Mouse (Mus musculus) limb, embryonic 15.5 days (tissue): Measurements from ENCODE around the gene Pigz. TPM values are rescaled to one million over a fixed set of nuclear protein-coding genes. Genes with fewer than 3 reads are reported as not detected.
A peak's percentile ranks its signal among the peaks of the same experiment; 100 is the strongest.

Experiments used
- ATAC-seq: fragments of 200-750 bp; cut with Nextera tagmentation; 2 replicates; pipeline ENCODE4 v1.8.0; 2017; ENCODE audit warnings: low read depth, moderate TSS enrichment; ENCODE audit not compliant: insufficient number of reproducible peaks, low FRiP score, low TSS enrichment
- H3K27ac ChIP-seq: fragments of 300-500 bp; sonication (generic); 2 replicates; pipeline ENCODE4 v1.5.1; 2015; ENCODE audit warnings: moderate library complexity, mild to moderate bottlenecking, inconsistent platforms
- H3K27me3 ChIP-seq: fragments of 300-500 bp; sonication (generic); 2 replicates; pipeline ENCODE4 v1.6.1; 2015; ENCODE audit warnings: inconsistent platforms
- H3K36me3 ChIP-seq: fragments of 300-500 bp; sonication (generic); 2 replicates; pipeline ENCODE4 v1.6.1; 2015; ENCODE audit warnings: inconsistent platforms
- H3K4me1 ChIP-seq: fragments of 300-500 bp; sonication (generic); 2 replicates; pipeline ENCODE4 v1.6.1; 2015; ENCODE audit warnings: inconsistent platforms
- H3K4me2 ChIP-seq: fragments of 300-500 bp; sonication (generic); 2 replicates; pipeline ENCODE4 v1.6.1; 2015; ENCODE audit warnings: mild to moderate bottlenecking, inconsistent platforms
- H3K4me3 ChIP-seq: fragments of 300-500 bp; sonication (generic); 2 replicates; pipeline ENCODE4 v1.5.1; 2015; ENCODE audit warnings: mild to moderate bottlenecking, inconsistent platforms
- H3K9ac ChIP-seq: fragments of 300-500 bp; sonication (generic); 2 replicates; pipeline ENCODE4 v1.6.1; 2015; ENCODE audit warnings: inconsistent platforms
- H3K9me3 ChIP-seq: fragments of 300-500 bp; sonication (generic); 2 replicates; pipeline ENCODE4 v1.6.1; 2016; ENCODE audit warnings: inconsistent platforms
- WGBS: fragments of 180-500 bp; shearing (Covaris S2); methylation state at CpG from one replicate; pipeline ENCODE4 v1.1.7; 2015; 5-methylcytosine and 5-hydroxymethylcytosine counted together
- polyA plus RNA-seq: library from polyadenylated mRNA; unstranded; fragments of >200 nt; fragmentation: Nextera tagmentation; extraction: Ambion mirVana; gene quantifications from 2 replicates; pipeline ENCODE4 v1.2.1, GENCODE M21; 2015

Gene Pigz
- polyA plus RNA-seq, 1 experiment from 2014 or later, result 0.49 TPM

DNA sequence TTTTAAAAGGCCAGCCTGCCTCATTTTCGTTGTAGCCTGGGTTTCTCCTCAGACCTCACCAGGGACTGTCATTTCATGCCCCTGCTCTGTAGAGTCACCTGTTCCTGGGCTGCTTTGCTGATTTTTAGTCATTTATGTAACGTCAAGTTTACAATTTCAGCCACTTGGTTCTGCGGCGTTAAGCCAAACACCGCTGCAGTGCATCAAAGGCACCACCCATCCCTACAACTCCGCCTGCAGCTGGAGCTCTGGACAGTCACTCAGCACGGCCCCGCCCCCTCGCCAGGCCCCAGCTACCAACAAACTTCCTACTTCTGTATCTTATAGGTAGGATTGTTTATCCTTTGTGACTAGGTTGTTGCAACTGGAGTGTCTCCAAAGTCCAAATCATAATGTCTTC, 26.8 kb upstream of the Pigz start:
- Histone ChIP-seq H3K9ac (no peak overlapping the region), H3K27ac (peak overlapping the region; percentile 43), H3K4me3 (peak overlapping the region; percentile 13; the same call in 1 of the 2 replicates), H3K4me2 (peak overlapping the region; percentile 41), H3K36me3 (no peaks in the 10 kb centered on the region), H3K27me3 (no peaks in the 10 kb centered on the region), H3K9me3 (no peaks in the 10 kb centered on the region), H3K4me1 (peaks cover 15% of the 10 kb centered on the region)
- 9% methylated on average over 9 of the region's 9 CpGs for WGBS
- no peak for ATAC-seq

DNA sequence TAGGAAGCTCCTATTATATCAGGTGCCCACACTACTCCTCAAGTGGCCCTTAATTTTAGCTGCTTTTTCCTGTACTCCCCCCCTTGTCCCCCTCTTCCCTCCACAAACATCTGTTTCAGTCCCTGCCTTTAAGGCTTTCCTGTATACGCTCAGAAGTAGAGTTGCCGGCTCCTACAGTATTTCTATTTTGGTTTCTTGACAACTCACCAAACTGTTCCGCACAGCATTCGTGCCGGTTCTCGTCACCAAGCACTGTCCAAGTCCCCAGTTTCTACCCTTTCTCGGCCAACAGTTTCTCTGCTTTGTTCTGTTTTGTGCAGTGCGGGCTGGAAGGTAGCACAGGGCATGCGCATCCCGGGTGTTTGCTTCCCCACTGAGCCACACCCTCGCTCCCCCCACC, 24.7 kb upstream of the Pigz start:
- WGBS, result 57% methylated on average over 11 of the region's 11 CpGs
- no peak overlapping the region for H3K27ac ChIP-seq
- no peak for ATAC-seq

DNA sequence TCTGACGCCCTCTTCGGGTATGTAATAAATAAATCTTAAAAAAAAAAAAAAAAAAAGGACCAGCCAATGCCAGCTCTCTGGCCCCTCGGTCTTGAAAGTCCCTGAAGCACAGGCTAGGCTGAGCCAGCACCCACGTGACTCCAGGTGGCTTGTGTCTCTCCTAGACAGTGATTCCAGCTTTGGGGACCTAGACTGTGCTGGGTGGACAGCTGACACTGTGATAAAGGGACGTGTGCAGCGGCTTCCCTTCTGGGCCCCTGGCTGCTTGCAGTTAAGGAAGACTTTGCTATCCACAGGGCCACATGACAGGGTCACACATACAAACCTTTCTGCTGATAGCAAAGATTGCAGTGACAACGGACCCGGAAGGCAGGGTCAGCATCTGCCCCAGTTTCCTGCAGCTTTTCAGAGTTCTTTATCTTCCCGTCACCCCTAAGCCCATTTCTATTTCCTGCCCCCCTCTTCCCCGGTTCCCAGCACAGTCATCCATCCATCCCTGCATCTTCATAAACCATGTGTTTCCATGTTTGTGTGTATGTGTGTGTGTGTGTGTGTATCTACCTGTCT, 23.3 kb upstream of the Pigz start:
- Histone ChIP-seq H3K27me3 (no peaks in the 10 kb centered on the region), H3K36me3 (no peaks in the 10 kb centered on the region), H3K4me1 (peaks cover 15% of the 10 kb centered on the region), H3K27ac (no peak overlapping the region), H3K4me3 (no peak overlapping the region), H3K9ac (no peak overlapping the region), H3K9me3 (no peaks in the 10 kb centered on the region), H3K4me2 (no peak overlapping the region)
- 67% methylated on average over 10 of the region's 10 CpGs for WGBS
- no peak for ATAC-seq

More for the DNA sequence above, 24.7 kb upstream of the Pigz start:
- Histone ChIP-seq H3K9me3 (no peaks in the 10 kb centered on the region), H3K9ac (no peak overlapping the region), H3K4me1 (peaks cover 15% of the 10 kb centered on the region), H3K27me3 (no peaks in the 10 kb centered on the region), H3K36me3 (no peaks in the 10 kb centered on the region), H3K4me3 (no peak overlapping the region), H3K4me2 (no peak overlapping the region)

DNA sequence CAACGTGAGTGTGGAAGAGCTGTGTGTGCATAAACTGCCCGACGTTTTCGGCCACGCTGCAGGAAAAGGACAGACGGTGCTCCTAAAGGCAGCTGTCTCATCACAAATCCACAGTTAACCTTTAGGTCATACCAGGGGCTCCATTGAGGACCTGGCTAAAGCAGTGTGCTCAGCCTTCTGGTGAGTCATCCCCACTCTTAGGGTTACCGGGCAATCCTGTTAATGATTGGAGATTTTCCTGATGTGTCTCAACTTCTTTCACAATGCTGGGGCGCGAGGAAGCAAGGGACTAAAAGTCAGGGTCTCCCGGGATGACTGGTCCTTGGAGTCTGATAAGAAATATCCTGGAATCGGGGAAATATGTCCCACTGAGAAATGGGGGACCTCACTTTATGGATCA, 15.9 kb upstream of the Pigz start:
- Histone ChIP-seq H3K9me3 (no peaks in the 10 kb centered on the region), H3K4me3 (no peak overlapping the region), H3K4me2 (0 out of 2 replicates have a peak overlapping the region, but pooled peaks have one; percentile 35), H3K4me1 (peaks cover 5% of the 10 kb centered on the region), H3K27me3 (no peaks in the 10 kb centered on the region), H3K27ac (no peak overlapping the region), H3K9ac (no peak overlapping the region), H3K36me3 (no peaks in the 10 kb centered on the region)
- no peak for ATAC-seq
- 76% methylated on average over 11 of the region's 11 CpGs for WGBS

DNA sequence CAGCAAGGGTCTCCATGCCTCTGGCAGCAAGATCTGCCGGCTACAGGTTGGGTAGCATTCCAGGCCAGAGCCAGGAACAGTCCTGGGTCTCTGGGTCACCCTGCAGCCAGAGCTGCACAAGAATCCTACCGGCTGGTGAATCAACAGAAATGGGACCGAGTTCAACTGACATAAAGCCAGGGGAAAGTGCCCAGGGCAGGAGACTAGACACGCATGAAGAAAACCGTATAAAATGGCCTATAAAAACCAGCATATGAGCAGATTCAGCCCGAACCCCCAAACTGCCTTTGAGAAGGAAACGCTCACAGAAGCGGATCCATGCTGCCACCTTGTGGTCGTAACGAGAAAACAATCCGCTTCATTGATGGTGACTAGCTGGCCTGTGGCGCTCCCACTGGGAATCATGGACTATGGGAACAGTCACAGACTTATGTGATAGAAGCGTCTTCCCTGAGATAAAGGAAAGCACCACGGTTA, 15.4 kb upstream of the Pigz start:
- H3K27ac ChIP-seq, result no peak overlapping the region
- 4% methylated on average over 14 of the region's 14 CpGs for WGBS
- H3K27me3 ChIP-seq, result no peaks in the 10 kb centered on the region
- no peak; the same call in 1 of the 2 replicates for ATAC-seq
- peak overlapping the region; percentile 35; the same call in 1 of the 2 replicates for H3K4me2 ChIP-seq
- H3K9ac ChIP-seq, result 0 out of 2 replicates have a peak overlapping the region, but pooled peaks have one; percentile 3
- H3K4me1 ChIP-seq, result peaks cover 5% of the 10 kb centered on the region
- no peak overlapping the region for H3K4me3 ChIP-seq
- no peaks in the 10 kb centered on the region for H3K36me3 ChIP-seq
- H3K9me3 ChIP-seq, result no peaks in the 10 kb centered on the region

DNA sequence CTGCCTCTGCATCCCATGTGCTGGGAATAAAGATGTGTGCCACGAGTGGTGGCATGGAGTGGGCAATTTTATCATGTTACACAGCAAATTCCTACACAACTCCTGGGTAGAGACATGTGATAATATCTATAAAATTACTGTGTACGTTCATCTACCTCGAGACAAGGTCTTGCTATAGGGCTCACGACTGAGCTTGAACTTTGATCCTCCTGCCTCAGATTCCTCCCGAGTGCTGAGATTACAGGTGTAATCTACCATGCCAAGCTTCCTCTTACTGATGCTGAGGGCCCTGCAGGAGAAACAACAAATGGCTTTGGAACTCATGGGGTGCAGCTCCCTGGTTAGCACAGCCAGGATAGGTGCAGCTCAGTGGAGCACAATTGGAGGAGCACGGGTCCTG, 9.3 kb upstream of the Pigz start:
- H3K9me3 ChIP-seq, result no peaks in the 10 kb centered on the region

DNA sequence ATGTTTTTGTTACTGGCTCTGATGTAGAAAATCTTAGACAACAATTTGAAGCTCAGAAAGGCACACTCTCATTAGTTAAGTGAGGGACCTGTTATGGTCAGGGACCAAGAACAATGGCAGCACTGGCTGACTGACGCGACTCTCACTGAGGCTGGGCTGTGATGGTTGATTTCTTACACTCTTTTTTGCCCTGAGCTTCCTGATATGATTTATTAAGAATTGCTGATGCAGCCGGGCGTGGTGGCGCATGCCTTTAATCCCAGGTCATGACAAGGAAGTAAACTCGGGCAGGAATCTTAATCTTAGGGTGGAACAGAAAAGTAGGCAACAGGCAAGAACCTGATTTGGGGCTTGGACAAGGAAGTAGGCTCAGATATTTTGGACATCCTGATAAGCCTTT, 7.6 kb upstream of the Pigz start:
- 73% methylated on average over 6 of the region's 6 CpGs for WGBS
- Histone ChIP-seq H3K4me3 (no peak overlapping the region), H3K36me3 (no peaks in the 10 kb centered on the region), H3K4me2 (no peak overlapping the region), H3K9ac (no peak overlapping the region), H3K27me3 (no peaks in the 10 kb centered on the region), H3K9me3 (no peaks in the 10 kb centered on the region), H3K27ac (no peak overlapping the region), H3K4me1 (no peaks in the 10 kb centered on the region)
- ATAC-seq, result no peak

More for the DNA sequence above, 9.3 kb upstream of the Pigz start:
- Histone ChIP-seq H3K36me3 (no peaks in the 10 kb centered on the region), H3K4me1 (no peaks in the 10 kb centered on the region), H3K9ac (no peak overlapping the region), H3K4me2 (no peak overlapping the region), H3K27ac (no peak overlapping the region), H3K27me3 (no peaks in the 10 kb centered on the region), H3K4me3 (no peak overlapping the region)
- WGBS, result 80% methylated on average over 6 of the region's 6 CpGs
- no peak for ATAC-seq

DNA sequence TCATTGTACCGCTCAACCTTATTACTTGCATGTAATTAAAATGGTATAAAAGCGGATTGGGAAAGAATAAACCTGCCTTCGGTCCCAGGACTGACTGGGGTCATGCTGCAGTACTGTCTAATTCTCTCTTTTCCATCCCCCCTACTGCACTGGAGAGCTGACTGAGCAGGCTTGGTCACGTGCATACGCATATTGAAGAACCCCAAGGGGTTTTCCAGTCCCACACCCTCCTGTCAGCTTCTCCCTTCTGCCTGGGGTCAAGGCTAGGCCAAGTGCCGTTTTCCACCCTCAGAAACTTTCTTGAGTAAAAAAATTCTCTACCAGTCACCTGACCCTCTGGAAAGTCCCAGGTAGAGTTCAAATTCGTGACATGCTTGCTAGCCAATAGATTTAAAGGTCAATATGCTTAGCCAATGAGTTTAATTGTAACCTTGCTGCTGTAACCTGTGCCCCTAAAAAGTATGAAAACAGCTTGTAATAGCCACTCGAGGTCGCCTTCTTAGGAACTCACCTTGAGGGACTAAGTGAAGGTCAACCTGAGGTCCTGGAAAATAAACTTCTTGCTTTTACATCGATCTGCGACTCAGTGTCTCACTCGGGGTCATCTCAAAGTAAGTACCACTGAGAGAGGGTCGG, 7.0 kb upstream of the Pigz start:
- Histone ChIP-seq H3K27me3 (no peaks in the 10 kb centered on the region), H3K27ac (no peak overlapping the region), H3K4me1 (no peaks in the 10 kb centered on the region), H3K4me2 (no peak overlapping the region), H3K4me3 (no peak overlapping the region), H3K9ac (no peak overlapping the region), H3K36me3 (no peaks in the 10 kb centered on the region), H3K9me3 (no peaks in the 10 kb centered on the region)
- WGBS, result 81% methylated on average over 13 of the region's 13 CpGs
- no peak for ATAC-seq

DNA sequence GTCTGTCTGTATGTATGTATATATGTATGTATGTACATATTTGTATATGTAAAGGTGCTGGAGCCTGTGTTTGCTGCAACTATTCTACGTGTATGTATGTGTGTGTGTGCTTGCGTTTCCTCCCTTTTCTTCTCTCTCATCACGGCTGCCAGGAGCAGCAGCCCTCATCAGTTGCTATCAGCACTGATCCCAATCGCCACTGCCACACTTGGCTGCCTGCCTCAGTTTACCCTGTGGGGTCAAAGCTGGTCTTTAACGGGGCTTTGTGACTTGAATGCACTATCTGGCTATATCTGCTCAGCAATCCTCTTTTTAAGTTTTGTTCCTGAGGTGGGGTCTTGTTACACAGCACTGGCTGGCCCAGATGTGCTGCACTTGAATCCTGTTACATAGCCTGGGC, 6.2 kb upstream of the Pigz start:
- WGBS, result 88% methylated on average over 5 of the region's 5 CpGs

DNA sequence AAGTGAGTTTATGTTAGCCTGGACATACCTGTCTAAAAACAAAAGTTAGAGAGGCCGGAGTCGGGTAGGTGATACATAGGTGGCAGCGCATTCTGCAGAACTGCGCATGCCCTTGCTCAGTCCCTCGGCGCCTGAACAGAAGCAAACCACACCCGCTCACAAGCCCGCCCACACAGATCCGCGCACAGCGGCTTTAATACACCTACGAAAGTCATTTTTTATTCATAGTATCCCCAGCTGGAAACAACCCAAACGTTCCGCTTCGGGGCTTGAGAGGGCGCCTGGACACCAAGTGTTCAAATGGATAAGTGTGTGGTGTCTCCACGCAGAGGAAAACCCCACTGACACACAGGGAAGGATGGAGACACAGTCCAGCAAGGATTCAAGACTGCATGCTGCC, 2.3 kb upstream of the Pigz start:
- H3K4me2 ChIP-seq, result 0 out of 2 replicates have a peak overlapping the region, but pooled peaks have one; percentile 17
- 56% methylated on average over 17 of the region's 17 CpGs for WGBS

More for the DNA sequence above, 6.2 kb upstream of the Pigz start:
- ATAC-seq, result no peak
- no peaks in the 10 kb centered on the region for H3K27me3 ChIP-seq
- H3K27ac ChIP-seq, result no peak overlapping the region
- no peak overlapping the region for H3K4me3 ChIP-seq
- H3K9ac ChIP-seq, result no peak overlapping the region
- H3K9me3 ChIP-seq, result no peaks in the 10 kb centered on the region
- H3K4me1 ChIP-seq, result no peaks in the 10 kb centered on the region
- no peaks in the 10 kb centered on the region for H3K36me3 ChIP-seq
- no peak overlapping the region for H3K4me2 ChIP-seq

DNA sequence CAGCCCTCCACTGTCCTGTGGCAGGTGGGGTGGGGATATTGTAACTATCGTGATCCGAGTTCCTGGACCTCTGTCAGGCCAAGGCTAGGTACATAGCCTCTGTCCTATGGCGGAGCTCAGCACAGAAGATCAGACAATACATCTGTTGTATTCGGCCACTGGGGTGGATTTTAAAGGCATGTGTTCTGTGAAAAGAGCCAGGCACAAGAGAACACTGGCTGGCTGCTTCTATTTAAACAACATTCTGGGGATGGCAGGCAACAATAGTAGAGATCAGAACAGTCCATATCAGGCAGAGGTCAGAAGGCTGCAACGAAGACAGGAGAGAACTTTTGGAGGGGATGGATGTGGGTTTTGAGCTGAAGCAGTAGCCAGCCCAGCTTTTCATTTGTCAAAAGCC, 1.4 kb upstream of the Pigz start:
- Histone ChIP-seq H3K27me3 (peaks cover 42% of the 10 kb centered on the region), H3K4me3 (no peak overlapping the region), H3K9ac (no peak overlapping the region), H3K4me2 (0 out of 2 replicates have a peak overlapping the region, but pooled peaks have one; percentile 91), H3K4me1 (peaks cover 29% of the 10 kb centered on the region), H3K36me3 (no peaks in the 10 kb centered on the region), H3K9me3 (no peaks in the 10 kb centered on the region), H3K27ac (no peak overlapping the region)
- no peak for ATAC-seq
- 68% methylated on average over 5 of the region's 5 CpGs for WGBS

More for the DNA sequence above, 2.3 kb upstream of the Pigz start:
- Histone ChIP-seq H3K27me3 (peaks cover 35% of the 10 kb centered on the region), H3K27ac (no peak overlapping the region), H3K36me3 (no peaks in the 10 kb centered on the region), H3K4me1 (peaks cover 29% of the 10 kb centered on the region), H3K9me3 (no peaks in the 10 kb centered on the region), H3K4me3 (no peak overlapping the region), H3K9ac (no peak overlapping the region)
- ATAC-seq, result no peak

DNA sequence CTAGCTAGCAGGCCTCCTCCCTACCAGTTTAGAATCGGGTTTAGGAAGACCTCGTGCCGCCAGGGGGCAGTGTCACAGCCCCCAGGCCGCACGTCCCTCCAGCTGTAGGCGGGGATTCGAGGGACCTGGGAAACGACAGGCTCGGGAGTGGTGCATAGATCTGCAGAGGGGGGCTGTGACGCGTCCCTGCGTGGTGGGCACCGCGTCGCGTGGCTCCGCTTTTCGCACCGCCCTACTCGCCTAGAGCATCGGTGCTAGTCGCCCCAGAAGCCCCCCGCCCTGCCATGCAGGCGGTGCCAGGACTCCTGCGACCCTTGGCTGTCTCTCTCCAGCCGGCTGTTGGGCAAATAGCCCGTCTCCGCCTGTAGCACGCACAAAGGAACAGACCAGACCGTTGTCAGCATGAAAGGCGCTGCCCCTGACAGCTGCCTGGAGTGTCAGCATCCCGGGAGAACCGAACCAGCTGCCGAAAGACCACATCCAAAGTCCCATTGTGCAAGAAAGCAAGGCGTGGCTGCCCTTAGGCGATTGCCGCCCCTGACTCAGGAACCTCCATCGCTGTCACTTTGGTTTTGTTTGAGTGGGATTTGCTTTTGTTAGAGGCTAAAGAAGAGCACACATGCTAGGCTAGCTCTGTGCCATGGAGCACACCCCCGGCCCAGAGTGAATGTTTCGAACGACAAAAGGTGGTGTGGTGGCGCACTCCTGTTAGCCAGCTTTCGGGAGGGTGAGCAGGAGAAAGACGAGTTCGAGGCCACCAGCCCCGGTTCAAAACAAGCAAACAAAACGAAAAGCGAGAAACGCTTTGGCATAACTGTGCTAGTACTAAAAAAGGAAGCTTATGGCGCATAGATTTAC, 582 bp upstream of the Pigz start:
- no peaks in the 10 kb centered on the region for H3K9me3 ChIP-seq
- ATAC-seq, result peak; percentile 88
- 1% methylated on average over 50 of the region's 50 CpGs for WGBS
- peaks cover 29% of the 10 kb centered on the region for H3K4me1 ChIP-seq
- peak overlapping the region; percentile 91 for H3K4me2 ChIP-seq
- peak overlapping the region; percentile 47 for H3K9ac ChIP-seq
- H3K27me3 ChIP-seq, result peaks cover 42% of the 10 kb centered on the region
- H3K4me3 ChIP-seq, result peak overlapping the region; percentile 55
- H3K36me3 ChIP-seq, result no peaks in the 10 kb centered on the region
- H3K27ac ChIP-seq, result no peak overlapping the region
